Mouse (Mus musculus): Measurements from ENCODE around the gene Hspa13.

- no peak for TF ChIP-seq CTCF (IDR thresholded peaks at IDR 0.05)
- TF ChIP-seq EP300 (IDR thresholded peaks at IDR 0.05) = no peak
Measured at GRCm38 (mm10) chr16:75773222-75773621, 6.3 kb upstream of the Hspa13 start.

Data from lung, postnatal 0 days (tissue).